Mouse (Mus musculus) kidney, postnatal 10 days (tissue): Measurements from ENCODE around the gene Ttf2.

Source experiments
- DNase-seq: peaks from one replicate; pipeline ENCODE4 v3.0.0; 2021; ENCODE audit warnings: mixed read lengths

The Ttf2 gene

DNA sequence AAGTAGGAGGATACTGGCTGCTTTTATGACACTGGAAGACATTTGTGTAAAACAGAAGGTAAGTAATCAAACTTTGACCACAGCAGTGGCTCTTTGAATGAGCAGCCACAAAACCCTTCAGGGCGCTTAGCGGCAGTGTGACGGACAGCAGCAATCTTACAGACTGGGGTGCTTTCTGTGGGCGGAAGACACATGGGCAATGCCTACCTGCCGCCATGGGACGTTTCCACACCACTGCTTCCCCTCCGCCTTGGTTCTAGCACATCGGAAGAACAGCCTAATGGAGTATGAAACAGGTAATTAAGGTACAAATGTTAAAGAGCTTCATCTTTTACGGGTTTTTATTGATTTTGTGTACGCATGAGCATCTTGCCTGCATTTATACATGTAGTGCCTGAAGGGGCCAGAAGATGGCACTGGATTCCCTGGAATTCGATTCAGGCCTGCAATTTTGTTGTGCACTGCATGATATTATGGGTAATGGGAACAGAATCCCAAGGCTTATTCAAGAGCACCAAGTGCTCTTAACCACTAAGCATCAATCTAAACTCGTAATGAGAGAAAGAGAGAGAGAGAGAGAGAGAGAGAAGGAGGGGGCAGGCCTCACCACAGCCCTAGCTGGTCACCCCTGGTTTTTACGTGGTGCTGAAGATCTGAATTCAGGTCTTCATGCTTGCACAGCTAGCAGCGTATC is 5.5 kb downstream of the Ttf2 start:
- DNase-seq = peak; percentile 68

DNA sequence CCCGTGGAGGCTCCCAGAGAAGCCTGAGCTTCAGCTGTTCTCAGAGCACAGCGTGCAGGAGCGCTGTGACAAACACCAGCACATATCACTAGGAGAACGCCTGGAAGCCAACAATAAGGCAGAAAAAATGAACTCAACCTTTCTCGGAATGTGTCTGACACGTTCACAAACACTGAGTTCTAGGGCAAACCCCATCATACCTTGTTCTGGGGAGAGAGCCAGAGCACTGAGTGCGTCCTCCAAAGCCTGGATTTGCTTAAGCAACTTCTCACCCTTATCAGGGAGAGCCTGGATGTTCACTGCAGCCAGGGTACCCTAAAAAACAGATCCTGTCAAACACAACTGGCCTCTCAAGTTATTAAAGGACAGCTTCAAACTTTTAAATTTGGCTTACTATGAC is 8.0 kb downstream of the Ttf2 start:
- no peak for DNase-seq

DNA sequence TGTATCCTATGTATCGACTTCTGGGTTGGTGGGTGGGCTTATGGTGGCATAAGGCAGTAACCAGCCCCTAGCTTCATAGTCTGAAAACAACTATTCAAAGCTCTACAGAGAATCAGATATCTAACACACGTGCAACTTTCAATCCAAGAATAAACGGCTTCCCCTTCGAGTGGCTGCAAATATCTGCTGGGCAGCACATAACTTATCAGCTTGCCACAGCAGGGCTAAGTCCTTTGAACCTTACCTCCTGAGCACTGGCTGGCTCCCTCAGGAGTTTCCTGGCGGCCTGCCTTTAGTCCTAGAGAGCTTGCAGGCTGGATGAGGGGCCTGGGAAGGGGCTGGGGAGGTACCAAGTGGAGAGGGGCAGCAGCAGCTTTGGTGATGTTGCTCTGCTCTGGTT is 8.5 kb downstream of the Ttf2 start:
- DNase-seq = no peak

DNA sequence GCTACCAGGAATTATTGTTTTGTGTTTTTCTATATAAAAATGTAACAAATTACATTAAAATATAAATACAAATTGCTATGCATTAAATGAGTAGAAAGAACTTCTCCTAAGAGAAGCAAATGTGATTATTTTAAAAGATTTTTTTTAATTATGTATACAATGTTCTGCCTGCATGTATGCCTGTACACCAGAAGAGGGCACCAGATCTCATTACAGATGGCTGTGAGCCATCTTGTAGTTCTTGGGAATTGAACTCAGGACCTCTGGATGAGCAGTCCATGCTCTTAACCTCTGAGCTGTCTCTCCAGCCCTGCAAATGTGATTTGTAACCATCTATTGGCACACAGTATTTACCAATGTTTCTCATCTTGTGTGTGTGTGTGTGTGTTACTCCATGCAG is 14.8 kb downstream of the Ttf2 start:
- no peak for DNase-seq

DNA sequence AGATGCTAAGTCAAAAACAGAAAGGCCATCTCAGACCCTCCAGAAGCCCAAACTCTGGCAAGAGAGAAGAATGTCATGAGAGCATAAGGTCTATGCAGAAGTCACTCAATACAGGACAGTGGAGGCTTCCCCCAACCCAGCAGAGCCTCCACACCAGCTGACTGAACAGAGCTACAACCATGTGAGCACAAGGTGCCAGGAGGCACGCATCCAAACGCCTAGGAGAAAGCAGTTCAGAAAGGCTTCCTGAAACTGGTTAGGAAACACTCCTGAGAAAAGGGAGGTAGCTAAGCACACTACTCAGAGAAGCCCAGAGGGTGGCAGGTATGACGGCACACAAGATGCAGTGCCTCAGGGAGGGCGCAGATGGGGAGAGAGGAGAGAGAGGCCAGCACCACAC is 17.9 kb downstream of the Ttf2 start:
- DNase-seq = no peak

DNA sequence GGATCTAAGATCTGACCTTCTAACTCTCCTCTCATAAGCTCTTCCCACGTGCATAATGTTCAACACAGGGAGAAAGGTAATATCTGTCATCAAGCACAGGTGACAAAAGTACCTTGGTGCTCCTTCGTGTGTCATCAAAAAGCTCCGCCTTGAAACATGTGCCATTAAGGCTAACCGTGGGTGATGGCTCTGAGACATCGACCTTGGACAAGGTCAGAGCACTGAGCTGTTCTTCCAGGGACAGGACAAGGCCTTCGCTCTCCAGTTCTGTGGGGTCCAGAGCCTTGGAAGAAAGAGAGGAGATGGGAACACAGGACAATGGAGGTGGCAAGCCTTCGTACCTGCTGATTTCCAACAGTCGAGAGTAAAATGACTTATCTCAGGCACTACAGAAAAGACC is 22.2 kb downstream of the Ttf2 start:
- no peak for DNase-seq

DNA sequence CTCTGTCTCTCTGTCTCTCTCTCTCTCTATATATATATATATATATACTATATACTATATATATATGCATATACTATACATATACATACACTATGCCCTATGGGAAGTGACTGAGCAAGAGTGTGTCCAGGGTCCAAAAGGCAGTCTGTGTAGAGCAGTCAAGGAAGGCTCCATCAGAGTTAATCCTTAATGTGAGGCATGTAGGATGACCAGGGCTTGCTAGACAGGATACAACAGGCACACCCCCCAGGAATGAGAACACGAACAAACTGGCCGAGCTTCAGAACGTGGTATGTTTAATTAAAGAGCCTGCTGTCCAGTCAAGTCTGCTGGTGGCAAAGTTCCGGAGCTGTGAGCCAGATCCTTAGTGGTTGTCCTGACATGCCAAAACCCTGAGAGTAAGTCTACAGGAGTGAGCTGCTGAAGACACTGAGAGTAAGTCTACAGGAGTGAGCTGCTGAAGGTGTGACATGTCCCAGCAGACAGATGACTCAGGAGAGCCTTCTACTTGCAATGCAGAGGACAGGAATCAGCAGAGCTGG is 28.9 kb downstream of the Ttf2 start:
- DNase-seq = no peak

DNA sequence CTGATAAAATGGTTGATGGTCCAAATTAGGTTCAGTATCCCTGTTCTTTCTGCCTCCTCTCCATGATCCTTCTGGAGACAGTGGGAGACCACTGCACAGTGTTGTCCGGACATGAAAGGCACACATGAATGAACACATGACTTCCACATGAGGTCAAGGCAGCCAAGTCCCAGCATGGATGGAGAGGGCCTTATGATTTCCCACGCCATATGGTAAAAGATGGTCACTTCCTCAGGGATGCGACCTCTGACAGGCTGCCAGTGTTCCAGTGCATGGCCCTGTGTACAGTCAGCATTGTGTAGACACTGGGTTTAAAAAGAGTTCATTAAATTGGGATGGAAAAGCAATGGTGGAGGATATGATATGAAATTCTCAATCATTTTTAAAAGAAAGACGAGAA is 31.3 kb downstream of the Ttf2 start:
- no peak for DNase-seq

DNA sequence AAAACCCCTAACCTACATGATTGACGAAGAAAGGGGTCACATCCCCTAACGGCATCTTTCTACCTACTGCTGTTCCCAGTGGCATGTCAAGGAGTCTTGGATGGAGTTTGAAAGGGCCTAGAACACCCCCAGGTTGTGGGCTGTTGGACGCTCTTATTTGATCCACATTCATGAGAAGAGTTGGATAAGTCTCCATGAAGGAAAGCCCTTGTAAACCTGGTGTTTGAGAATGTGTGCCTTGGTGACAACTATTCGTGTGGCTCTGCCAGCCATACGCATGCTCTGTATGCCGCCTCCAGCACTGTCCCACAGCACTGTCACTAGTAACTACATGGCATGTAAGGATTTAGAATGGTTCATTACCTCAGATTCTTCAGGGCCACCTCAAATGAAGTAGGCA is 33.3 kb downstream of the Ttf2 start:
- DNase-seq = no peak

DNA sequence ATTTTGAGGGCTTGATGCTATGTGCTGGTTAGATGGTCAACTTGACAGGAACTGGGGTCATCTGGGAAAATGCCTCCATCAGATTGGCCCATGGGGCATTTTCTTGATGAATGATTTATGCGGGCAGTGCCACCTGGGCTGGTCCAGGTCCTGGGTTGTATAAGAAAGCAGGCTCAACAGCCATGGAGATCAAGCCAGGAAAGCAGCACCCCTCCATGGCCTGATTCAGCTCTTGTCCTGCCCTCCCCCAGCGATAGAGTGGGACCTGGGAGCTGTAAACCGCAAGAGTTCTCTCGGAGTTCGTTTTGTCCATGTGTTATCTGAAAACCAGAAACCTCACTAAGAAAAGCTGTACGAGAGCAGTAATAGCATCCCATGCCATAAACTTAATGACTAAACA is 33.9 kb downstream of the Ttf2 start:
- no peak for DNase-seq

DNA sequence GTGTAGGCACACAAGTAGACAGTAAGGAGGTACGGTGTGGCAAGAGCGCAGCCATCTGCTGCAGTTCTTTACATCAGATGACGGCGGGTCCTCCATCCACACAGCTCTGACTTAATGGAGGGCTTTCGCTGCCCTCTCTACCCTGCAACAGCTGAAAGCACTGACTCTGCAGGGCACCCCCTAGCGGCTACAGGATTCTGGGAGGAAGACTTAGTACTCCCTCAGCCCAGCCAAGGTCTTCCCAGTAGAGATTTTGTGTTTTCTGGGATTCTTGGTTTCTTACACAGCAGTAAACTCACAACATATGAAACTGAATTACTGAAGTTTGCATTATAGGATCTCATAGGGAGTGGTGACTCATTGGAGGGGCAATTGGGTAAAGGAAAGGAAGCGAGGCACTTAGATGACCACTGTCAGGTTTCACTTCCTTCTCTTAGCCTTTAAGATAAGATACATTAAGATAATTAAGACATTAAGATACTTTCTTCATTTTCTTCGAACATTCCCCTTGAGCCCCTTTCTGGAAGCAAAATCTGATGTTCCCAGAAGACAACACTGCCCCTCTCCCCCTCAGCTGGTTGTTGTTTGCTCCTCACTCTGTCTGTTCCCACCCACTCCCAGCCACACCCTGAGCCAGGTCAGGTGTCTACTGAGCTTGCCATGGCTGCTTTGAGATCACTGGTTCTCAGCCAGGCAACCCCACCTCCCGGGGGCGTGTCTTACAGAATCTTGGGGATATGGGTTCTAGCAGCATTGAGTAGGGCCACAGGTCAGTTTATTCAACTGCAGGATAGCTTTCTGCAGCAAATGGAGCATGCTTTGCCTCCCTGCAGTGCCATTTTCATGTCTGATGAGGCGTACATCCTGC is 37.2 kb downstream of the Ttf2 start:
- DNase-seq = peak; percentile 47

DNA sequence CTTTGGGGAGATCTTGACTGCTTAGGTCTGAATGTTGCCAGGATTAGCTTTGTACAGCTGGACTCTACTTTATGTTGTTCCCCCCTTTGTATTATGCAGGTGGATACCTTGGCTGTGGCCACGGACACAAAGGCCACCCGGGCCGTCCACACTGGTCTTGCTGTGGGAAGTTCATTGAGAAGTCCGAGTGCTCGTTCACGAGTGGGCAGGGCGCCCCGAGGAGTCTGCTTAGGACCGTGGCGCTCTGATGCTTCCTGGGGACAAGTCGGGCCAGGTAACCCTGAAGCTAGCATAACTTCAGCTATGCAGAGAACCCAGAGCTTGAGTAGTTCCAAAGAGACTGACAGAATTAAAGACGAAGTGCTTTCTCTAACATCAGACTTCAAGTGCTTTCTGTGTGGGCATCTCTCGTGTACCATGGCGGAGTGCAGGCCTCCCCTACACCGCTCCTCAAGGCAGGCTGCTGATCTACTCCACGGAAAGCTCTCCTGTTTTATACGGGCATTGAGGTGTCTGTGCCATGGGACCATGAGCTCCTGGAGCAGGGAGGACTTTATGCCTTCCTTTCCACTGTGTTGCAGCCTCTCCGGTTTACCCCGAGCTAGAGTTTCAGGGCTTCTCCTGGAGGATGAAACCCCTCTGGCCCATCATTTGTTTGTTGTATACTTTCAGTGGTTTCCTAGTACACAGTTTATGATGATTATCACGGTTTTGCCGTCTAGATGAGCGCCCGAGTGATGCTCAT is 38.0 kb downstream of the Ttf2 start:
- no peak for DNase-seq

DNA sequence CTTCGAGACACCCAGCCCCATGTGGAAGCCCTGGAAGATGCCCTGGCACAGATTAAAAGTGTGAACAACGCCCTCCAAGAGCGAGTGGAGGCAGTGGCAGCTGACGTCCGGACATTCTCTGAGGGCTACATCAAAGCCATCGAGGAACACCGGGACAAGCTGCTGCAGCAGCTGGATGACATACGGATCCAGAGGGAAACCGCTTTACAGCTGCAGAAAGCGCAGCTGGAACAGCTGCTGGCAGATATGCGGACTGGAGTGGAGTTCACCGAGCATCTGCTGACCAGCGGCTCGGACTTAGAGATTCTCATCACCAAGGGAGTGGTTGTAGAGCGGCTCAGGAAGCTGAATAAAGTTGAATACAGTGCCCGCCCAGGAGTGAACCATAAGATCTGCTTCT is 44.3 kb downstream of the Ttf2 start:
- peak; percentile 58 for DNase-seq

DNA sequence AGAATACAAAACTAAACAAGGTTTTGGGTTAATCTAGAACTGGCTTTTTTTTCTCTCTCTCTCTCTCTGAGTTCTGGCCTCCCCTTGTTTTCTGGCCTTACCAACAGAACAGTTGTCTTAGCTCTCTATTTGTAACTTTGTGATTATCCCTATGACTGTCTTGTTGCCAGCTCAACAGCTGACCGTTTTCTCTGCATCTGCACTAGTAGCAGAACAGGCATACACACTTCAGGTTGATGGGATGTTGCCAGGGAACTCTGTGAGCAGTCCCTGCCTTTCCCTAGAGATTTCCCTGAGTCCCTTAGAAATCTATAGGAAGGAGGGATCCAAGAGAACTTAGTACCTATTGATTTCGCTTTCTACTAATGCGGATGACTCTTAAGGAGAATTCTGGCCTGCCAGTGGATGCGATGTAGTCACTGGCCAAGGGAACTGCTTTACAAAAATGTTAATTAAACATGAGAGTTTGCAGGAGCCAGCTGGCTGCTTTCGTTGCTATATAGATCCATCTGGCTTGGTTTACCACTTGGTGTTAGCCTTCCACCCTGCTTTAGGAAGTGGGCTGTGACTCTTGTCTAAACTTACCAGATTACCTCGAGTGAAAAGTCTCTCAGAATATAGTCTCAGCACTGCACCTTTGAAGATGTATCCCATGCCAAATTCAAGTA is 45.3 kb downstream of the Ttf2 start:
- no peak for DNase-seq

DNA sequence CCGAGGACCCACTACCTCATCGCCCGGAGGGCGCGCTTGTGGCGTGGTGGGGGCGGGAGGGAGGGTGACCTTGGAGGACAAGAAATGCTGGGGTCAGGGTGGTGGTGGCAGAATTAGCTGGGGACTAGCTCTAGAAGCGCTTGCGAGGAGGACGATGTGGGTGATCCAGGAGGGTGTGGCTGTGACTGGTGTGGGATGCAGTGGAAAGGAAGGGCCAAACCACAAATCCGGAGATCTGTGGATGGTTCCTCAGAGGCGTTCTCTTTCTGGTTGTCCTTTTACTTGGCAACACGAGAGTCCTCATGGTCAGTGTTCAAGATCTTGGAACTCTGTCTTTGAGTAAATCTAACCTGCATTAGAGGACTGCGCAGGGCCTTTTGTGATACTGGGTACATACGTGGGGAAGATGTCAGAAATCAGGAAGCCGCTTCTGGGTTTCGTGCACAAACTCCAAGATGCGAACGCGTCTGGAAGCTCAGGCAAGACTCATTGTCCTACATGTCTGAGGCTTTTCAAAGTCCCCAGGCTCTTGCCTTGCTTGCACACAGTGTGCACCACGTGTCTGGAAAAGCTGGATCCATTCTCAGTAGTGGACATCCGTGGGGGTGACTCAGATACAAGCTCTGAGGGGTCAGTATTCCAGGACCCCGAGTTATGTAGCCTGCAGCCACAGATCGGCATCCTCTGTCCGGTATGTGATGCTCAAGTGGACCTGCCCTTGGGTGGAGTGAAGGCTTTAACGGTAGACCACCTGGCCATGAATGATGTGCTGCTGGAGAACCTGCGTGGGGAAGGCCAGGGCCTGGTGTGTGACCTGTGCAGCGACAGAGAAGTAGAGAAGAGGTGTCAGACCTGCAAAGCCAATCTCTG is 46.7 kb downstream of the Ttf2 start:
- DNase-seq = no peak

DNA sequence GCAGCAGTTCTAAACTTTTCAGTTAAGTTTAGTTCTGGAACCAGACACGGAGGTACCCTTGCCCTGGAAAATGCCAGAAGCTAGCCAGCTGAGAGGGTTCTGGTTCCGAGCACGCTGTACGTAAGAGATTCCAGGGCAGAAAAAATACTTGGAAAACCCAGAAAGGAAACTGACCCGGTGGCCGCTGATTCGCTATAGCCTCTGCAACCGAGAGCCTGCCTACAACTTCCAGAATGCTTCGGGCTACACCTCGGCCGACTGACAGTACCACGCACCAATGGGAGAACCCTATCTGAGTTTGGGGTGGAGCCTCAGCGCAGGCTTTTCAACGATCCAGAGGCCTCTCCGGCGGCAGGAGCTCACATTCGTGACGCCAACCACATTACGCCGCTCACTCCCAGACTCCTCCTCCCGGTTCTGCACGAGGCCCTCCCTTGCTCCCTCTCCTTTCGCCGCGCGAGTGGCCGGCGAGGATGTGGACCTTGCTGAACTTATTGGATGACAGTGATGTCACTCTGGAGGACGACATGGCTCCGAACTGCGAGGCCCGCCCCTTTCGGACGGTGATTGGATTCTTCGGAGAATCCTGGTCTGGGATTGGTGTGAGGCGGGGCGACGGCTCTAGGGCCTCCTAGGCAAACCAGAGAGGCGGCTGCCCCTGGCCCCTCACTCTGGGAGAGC is 47.5 kb downstream of the Ttf2 start, which contains the start of gene Trim45:
Gene Trim45 (plus strand): TSS at position 378 of the 681 bp plus-strand sequence.
- peak; percentile 99 for DNase-seq

DNA sequence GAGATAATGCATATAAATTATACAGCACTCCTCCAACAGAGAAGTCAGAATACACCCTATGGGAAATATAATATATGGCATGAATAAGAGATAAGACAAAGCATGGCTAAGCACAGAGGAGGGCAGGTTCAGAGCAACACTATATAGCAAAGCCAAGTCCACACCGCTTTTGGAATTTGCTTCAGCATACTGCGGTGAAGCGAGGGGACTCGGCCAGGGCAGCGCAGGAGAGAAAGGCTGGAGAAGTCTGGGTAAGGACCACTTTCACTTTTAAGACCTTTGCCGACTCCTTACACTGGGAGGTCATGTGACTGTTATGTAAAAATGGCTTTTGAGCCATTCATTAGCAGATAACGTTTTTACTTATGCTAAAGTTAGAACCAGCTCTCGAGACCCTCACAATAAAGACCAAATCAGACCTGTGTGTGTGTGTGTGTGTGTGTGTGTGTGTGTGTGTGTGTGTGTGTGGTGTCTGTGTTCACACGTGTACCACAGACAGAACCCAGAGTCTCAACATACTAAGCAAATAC is 48.8 kb downstream of the Ttf2 start:
- no peak for DNase-seq

DNA sequence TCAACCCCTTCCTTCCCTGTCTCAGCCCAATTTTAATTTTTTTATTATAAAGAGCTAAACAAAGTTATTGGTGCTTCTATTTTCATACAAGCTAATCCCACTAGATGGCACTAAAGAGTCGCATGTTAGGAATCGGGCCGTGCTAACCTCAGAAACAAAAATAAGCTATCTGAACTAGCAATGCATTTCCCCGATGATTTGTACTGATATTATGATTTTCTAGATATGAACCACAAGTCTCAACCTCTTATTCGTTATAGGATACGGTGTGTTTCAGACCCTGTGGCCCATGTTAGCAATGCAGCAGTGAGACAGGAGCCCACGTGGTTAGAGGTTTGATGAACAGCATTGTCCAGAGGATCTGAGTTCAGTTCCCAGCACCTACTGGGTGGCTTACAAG is 52.6 kb downstream of the Ttf2 start:
- peak; percentile 39 for DNase-seq

DNA sequence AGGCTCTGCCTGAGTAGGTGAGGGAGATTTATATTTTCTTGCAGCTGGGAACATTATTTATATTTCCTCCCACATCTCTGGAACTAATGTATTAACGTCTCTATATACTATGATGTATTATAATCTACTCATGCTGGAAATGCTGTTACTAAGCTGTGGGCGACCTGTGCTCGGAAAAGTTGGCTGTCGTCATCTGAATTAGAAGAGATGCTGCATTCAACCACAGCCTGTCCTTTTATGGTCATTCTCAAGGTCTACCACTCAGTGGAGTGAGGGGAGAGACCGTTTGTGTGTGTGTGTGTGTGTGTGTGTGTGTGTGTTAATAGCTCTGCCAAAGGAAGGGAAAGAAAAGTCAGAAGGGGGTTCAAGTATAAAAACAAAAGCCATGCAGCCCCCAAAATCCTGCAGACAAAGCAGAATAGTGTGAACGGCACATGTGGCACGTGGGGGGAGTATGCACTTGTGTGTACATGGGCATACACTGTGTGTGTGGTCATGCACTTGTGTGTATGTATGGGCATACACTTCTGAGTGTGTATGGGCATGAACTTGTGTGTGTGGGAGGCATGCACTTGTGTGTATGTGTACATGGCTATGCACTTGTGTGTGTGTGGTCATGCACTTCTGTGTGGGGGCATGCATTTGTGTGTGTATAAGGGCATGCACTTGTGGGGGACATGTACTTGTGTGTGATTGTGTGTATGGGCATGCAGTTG is 57.8 kb downstream of the Ttf2 start:
- DNase-seq = peak; percentile 27

DNA sequence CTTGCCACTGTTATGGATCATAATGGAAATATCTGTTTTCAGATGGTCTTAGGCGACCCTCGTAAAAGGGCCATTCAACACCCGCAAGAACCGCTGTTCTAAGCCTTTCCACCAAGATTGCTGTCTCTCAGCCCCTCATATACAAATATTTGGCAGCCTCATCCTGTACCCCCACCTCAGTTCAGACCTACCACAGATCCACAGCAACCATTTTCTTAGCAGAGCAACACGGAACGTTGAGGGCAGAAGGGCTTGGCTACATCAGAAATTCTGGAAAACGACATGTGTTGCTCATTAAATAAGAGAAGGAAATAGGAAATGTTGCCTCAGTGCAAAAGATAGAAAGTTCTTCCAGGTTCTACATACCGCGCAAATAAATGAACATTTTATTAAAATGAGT is 58.4 kb downstream of the Ttf2 start:
- no peak for DNase-seq
